In genomic region chr13:112099953-112100591, GRCm38 (mm10) we compare ENCODE assay signal across 8 mouse cellular contexts.
A peak's percentile ranks its signal among the peaks of the same experiment; 100 is the strongest.
DNase-seq lines count a peak whose midpoint lies in the region; ATAC-seq and TF ChIP-seq lines count a peak whose summit lies in the region.

No protein-coding gene starts in this region.

- 62% methylated on average over 7 of the region's 7 CpGs for WGBS in heart, embryonic 12.5 days
- WGBS in forebrain, embryonic 10.5 days: 40% methylated on average over 7 of the region's 7 CpGs

- no peaks in the 10 kb centered on the region for H3K36me3 ChIP-seq in heart, embryonic 12.5 days
- no peaks in the 10 kb centered on the region for H3K36me3 ChIP-seq in forebrain, embryonic 10.5 days (replicated peaks)
- no peaks in the 10 kb centered on the region for H3K36me3 ChIP-seq in myocyte (ENCODE audit: control insufficient read depth, insufficient read depth)

- intact Hi-C loops in heart, postnatal 36 days (cut with DNase I): loop anchor here (2.0 to 5.0 kb wide), 4 partner anchors 15 to 98 kb away; no protein-coding TSS in a partner anchor

- H3K4me1 ChIP-seq in heart, embryonic 12.5 days (replicated peaks): peaks cover 19% of the 10 kb centered on the region
- H3K4me1 ChIP-seq in forebrain, embryonic 10.5 days: peaks cover 25% of the 10 kb centered on the region

- H3K27ac ChIP-seq in heart, embryonic 12.5 days (ENCODE audit: poor library complexity, severe bottlenecking): no peak overlapping the region
- peak overlapping the region; percentile 75 for H3K27ac ChIP-seq in forebrain, embryonic 10.5 days

- TF ChIP-seq POLR2A in myocyte (IDR thresholded peaks at IDR 0.05; ENCODE audit: insufficient read length, low read depth): no peak

- no peak overlapping the region for H3K9ac ChIP-seq in heart, embryonic 12.5 days

- no peak overlapping the region for H3ac ChIP-seq in myocyte (ENCODE audit: control insufficient read depth, insufficient read length)

- no peaks in the 10 kb centered on the region for H3K9me3 ChIP-seq in heart, embryonic 12.5 days (replicated peaks)
- H3K9me3 ChIP-seq in forebrain, embryonic 10.5 days: no peaks in the 10 kb centered on the region

- no peaks in the 10 kb centered on the region for H3K79me2 ChIP-seq in myocyte (ENCODE audit: control insufficient read depth, insufficient read depth)

- H3K4me3 ChIP-seq in heart, embryonic 12.5 days: peak overlapping the region; percentile 58
- peak overlapping the region; percentile 60 for H3K4me3 ChIP-seq in forebrain, embryonic 10.5 days
- H3K4me3 ChIP-seq in myocyte: peak overlapping the region; percentile 22

- DNase-seq in heart, postnatal 36 days: no peak
- no peak for DNase-seq in forebrain, embryonic 10.5 days (ENCODE audit: extremely low spot score, low spot score)
- DNase-seq in kidney, postnatal 14 days: peak; percentile 63
- DNase-seq in layer of hippocampus, adult 9-10 months (ENCODE audit: low spot score): no peak
- DNase-seq in cerebellum, adult 11-12 months: no peak
- no peak for DNase-seq in thymus, postnatal 14 days

- ATAC-seq in heart, embryonic 12.5 days (ENCODE audit: insufficient number of reproducible peaks, low FRiP score): no peak

- H3K27me3 ChIP-seq in heart, embryonic 12.5 days (replicated peaks): no peaks in the 10 kb centered on the region
- peaks cover 12% of the 10 kb centered on the region for H3K27me3 ChIP-seq in forebrain, embryonic 10.5 days (ENCODE audit: poor library complexity, severe bottlenecking)
- H3K27me3 ChIP-seq in myocyte (ENCODE audit: control insufficient read depth, insufficient read depth, insufficient read length): no peaks in the 10 kb centered on the region

- H3K4me2 ChIP-seq in heart, embryonic 12.5 days: peak overlapping the region; percentile 87
- peak overlapping the region; percentile 71 for H3K4me2 ChIP-seq in myocyte (ENCODE audit: low read depth)

TF ChIP-seq in myocyte, 11 proteins besides CTCF, POLR2A, EP300 and RAD21:
- TF ChIP-seq MAX (IDR thresholded peaks at IDR 0.05; ENCODE audit: low read depth) (no peak), CEBPB (IDR thresholded peaks at IDR 0.05; ENCODE audit: insufficient read depth, poor library complexity, severe bottlenecking) (no peak), TCF12 (IDR thresholded peaks at IDR 0.05; ENCODE audit: insufficient read depth, poor library complexity, severe bottlenecking) (no peak), SRF (IDR thresholded peaks at IDR 0.05; ENCODE audit: control insufficient read depth, insufficient read length, low read depth) (no peak)
TF ChIP-seq in myocyte: peak in this region for 0.
